Mouse (Mus musculus): ENCODE data around the gene Filip1.

- TF ChIP-seq CTCF (IDR thresholded peaks at IDR 0.05; ENCODE audit: control insufficient read depth, insufficient read depth, low read length) (no peak), POLR2A (IDR thresholded peaks at IDR 0.05; ENCODE audit: borderline replicate concordance, control insufficient read depth, low read depth, low read length) (no peak)
Observed at GRCm38 (mm10) chr9:79825526-79825925, 187.1 kb downstream of the Filip1 start.

Measured in bone marrow, adult 2 months (tissue).